Comparison of ENCODE assay signal across 15 mouse cellular contexts in the genomic region with DNA sequence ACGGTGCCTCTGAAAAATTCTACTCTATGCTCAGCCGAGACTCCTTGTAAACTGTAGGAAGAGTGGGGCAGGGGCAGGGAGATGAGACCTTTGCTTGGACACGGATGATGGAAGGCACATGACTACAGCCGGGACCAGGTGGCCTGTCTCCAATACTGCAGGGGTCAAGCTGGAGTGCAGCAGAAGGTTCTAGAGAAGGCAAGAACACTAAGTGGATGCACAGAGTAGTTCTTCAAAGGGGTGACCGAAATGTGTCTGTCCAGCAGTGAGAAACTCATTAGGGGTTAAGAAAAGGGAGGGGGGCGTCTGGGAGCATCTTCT.
"Had no signal": no experiment of that assay in that cellular context is flagged by ENCODE, and none has a peak within 500 bp of the region (broad histone marks: within the 10 kb centered on the region; RNA-seq: fewer than 3 reads in every experiment).

No protein-coding gene starts in this region.

- H3K36me3 ChIP-seq: limb, embryonic 12.5 days; liver, embryonic 13.5 days; lung, embryonic 15.5 days; midbrain, embryonic 15.5 days had no signal

- DNase-seq: layer of hippocampus, adult 9-11 months; liver; liver, embryonic 13.5 days; liver, postnatal 0 days; lung, postnatal 14 days; thymus, postnatal 4 days had no signal

- H3K27ac ChIP-seq: limb, embryonic 12.5 days; liver, embryonic 13.5 days; lung, embryonic 15.5 days; macrophage; midbrain, embryonic 15.5 days; neural tube, embryonic 12.5 days; stomach, postnatal 0 days had no signal

- H3K4me1 ChIP-seq: liver, embryonic 13.5 days; midbrain, embryonic 15.5 days; neural tube, embryonic 12.5 days had no signal

- H3K4me3 ChIP-seq: limb, embryonic 12.5 days; liver, embryonic 13.5 days; lung, embryonic 15.5 days; megakaryocyte, embryonic 14.5 days; midbrain, embryonic 15.5 days; neural tube, embryonic 12.5 days had no signal

- H3K27me3 ChIP-seq: liver, embryonic 13.5 days; lung, embryonic 15.5 days; midbrain, embryonic 15.5 days; neural tube, embryonic 12.5 days had no signal

- H3K9ac ChIP-seq: limb, embryonic 12.5 days; liver, embryonic 13.5 days; liver, postnatal 0 days; lung, embryonic 15.5 days; midbrain, embryonic 15.5 days; neural tube, embryonic 12.5 days had no signal

- ATAC-seq: intestine, postnatal 0 days; liver, postnatal 0 days; midbrain, embryonic 15.5 days had no signal

- H3K4me2 ChIP-seq: limb, embryonic 12.5 days; liver, embryonic 13.5 days; lung, embryonic 15.5 days; midbrain, embryonic 11.5 days; midbrain, embryonic 15.5 days; neural tube, embryonic 12.5 days had no signal

- H3K9me3 ChIP-seq: limb, embryonic 12.5 days; liver, embryonic 13.5 days; lung, embryonic 15.5 days; midbrain, embryonic 15.5 days; neural tube, embryonic 12.5 days had no signal
